Mouse (Mus musculus) layer of hippocampus, adult 18-20 months (tissue): ENCODE measurements at regions not wholly inside any gene's neighbourhood (a gene's known extent, or its start where the extent isn't known, plus 50 kb on each side); places are given as distances from the start of the nearest gene placed in this dataset.

Source experiments
- DNase-seq, 2 experiments: peaks; one replicate each; pipeline ENCODE4 v3.0.0; 2022; ENCODE audit warnings: low spot score in 2 of 2

- DNase-seq = no peak
Measured at GRCm38 (mm10) chrX:81732506-81732905, 274.6 kb upstream of the 4930595M18Rik start.

GRCm38 (mm10) chrX:81729796-81730195 is 271.9 kb upstream of the 4930595M18Rik start:
- DNase-seq = no peak

- DNase-seq = peak in 1 of 2 experiments; percentile 23
Measured at GRCm38 (mm10) chrX:81704023-81704422, 246.1 kb upstream of the 4930595M18Rik start.
